Mouse (Mus musculus) CH12.LX (cell line): ENCODE results near the gene Slc34a1.

Source experiments
- HCFC1 ChIP-seq: IDR thresholded peaks from 2 replicates; pipeline ENCODE4 v1.6.1; 2012; ENCODE audit warnings: low read depth, mild to moderate bottlenecking, inconsistent platforms, low read length, improper control_type of control experiment
- MAX ChIP-seq: IDR thresholded peaks from 2 replicates; pipeline ENCODE4 v1.6.1; 2011; ENCODE audit warnings: low read length, improper control_type of control experiment
- POLR2A ChIP-seq: IDR thresholded peaks from 2 replicates; pipeline ENCODE4 v1.6.1; 2011; ENCODE audit warnings: low read depth, mild to moderate bottlenecking, improper control_type of control experiment, low read length
- RAD21 ChIP-seq: IDR thresholded peaks from 2 replicates; pipeline ENCODE4 v1.6.1; 2011; ENCODE audit warnings: low read depth, mild to moderate bottlenecking, low read length, improper control_type of control experiment, moderate library complexity

DNA sequence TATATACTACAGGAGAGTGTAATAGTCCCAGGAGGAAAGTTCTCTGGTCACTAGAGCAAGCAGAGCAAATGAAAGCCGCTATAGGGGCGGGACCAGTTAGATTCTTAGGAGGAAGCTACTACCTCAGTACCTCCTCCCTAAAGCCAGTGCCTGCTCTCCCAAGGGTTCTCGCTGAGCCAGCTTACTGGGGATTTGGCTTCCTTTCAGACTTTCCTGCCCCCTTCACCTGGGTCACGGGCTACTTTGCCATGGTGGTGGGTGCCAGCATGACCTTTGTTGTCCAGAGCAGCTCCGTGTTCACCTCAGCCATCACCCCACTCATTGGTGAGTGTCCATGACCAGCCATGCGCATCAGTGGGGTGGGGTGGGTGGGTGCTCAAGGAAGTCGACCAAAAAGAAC is 13.8 kb downstream of the Slc34a1 start:
- no peak for TF ChIP-seq POLR2A
- TF ChIP-seq MAX: no peak
- TF ChIP-seq HCFC1: no peak
- no peak for TF ChIP-seq RAD21
